Mouse (Mus musculus) embryonic fibroblast, embryonic 13.5 days (primary cell): ENCODE data around the gene Unk. TPM values are rescaled to one million over a fixed set of nuclear protein-coding genes. Genes with fewer than 3 reads are reported as not detected.

ENCODE experiments used
- H3K27ac ChIP-seq: 2 replicates; pipeline ENCODE4 v1.5.1; 2012; ENCODE audit warnings: low read length, control low read depth, inconsistent platforms; ENCODE audit not compliant: insufficient read depth
- H3K4me1 ChIP-seq: 2 replicates; pipeline ENCODE4 v1.6.1; 2011; ENCODE audit warnings: low read length; ENCODE audit not compliant: control insufficient read depth, insufficient read depth
- H3K4me3 ChIP-seq: 2 replicates; pipeline ENCODE4 v1.5.1; 2011; ENCODE audit warnings: mild to moderate bottlenecking, control low read depth, low read length; ENCODE audit not compliant: insufficient read depth
- CTCF ChIP-seq: IDR thresholded peaks from 2 replicates; pipeline ENCODE4 v1.5.1; 2011; ENCODE audit warnings: mild to moderate bottlenecking, control low read depth, low read length, moderate library complexity, borderline replicate concordance; ENCODE audit not compliant: insufficient read depth
- POLR2A ChIP-seq: IDR thresholded peaks from 2 replicates; pipeline ENCODE4 v1.6.1; 2011; ENCODE audit warnings: low read depth, mild to moderate bottlenecking, control low read depth, low read length, moderate library complexity
- polyA plus RNA-seq: library from polyadenylated mRNA; stranded (reverse); fragments of >200 nt; gene quantifications from 2 replicates; pipeline ENCODE4 v1.2.4, GENCODE M21; 2011; ENCODE audit warnings: low read depth; ENCODE audit not compliant: missing spikeins, insufficient read length

The Unk gene
- polyA plus RNA-seq, 1 experiment = 18.8 TPM

- TF ChIP-seq CTCF (no peak), POLR2A (no peak)
- Histone ChIP-seq H3K4me3 (no peak overlapping the region), H3K4me1 (no peaks in the 10 kb centered on the region), H3K27ac (no peak overlapping the region)
These were observed 31.7 kb downstream of the Unk start for GRCm38 (mm10) chr11:116061641-116062415.

DNA sequence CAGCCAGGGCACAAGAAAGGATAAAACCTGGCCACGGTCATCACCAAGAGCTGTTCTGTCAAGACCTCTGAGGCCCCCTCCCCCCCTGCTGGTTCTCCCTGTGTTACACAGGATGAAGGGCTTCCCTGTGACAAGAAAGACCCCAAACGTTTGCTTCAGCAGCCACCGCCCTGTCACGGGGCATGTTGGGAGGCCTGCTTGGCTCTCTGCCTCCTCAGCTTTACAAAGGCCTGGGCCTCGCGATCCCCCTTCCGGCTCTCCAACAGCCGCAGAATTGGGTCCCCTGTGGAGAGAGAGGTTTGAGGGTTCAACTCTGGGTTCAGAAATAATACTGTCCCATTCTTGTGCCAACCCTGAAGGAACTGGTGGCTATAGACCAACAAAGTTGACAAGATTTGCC is 32.4 kb downstream of the Unk start:
- Histone ChIP-seq H3K4me3 (no peak overlapping the region), H3K4me1 (no peaks in the 10 kb centered on the region), H3K27ac (no peak overlapping the region)
- TF ChIP-seq POLR2A (no peak), CTCF (no peak)

DNA sequence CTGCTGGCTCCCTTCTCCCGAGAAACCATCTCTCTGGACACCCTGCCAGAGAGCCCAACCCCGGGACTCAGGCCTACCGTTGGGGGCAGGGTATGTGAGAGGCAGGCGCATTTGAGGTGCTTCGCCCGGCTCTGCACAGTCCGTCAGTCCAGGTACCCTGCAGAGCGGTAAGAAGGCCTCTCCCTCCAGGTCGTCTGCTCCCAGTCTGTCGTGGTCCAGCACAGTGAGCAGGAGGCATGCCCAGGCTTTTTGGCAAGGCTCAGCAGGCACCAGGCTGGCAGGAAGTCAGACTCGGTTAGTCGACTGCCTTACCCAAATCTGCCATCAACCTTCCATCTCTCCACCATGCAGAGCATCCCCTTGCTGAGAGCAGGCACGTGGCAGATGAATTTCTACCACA is 33.4 kb downstream of the Unk start:
- H3K27ac ChIP-seq = no peak overlapping the region
- H3K4me3 ChIP-seq = no peak overlapping the region
- no peak for TF ChIP-seq CTCF
- TF ChIP-seq POLR2A = no peak
- H3K4me1 ChIP-seq = no peaks in the 10 kb centered on the region

DNA sequence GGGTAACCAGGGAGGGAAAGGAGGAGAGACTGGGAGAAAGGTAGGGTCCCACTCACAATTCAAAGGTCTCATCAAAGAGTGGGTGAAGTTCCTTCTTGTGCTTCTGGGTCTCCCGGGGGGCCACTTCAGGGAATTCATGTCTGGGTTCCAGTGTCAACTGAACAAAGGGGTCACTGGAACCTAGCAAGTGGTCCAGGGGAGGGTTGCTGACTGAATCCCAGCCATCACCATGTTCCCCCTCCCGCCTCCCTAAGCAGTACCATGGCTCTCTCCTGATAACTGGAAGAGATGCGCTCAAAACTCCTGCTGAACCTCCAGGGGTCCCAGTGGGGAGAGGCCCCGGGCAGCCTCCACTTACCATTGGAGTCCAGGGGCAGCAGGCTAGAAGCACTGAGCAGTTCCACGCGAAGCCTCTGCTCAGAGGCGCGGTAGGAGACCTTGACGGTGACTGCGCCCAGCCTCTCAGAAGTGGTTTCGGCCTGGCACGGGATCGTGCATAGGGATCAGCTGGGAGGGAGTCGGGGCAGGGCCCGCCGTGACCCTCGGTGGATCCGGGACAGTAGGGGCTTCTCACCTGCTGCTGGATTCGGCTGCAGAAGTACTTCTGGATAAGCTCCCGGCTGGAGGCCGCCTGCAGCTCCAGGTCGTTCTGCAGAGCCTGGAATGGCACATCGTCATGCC is 34.2 kb downstream of the Unk start:
- Histone ChIP-seq H3K27ac (no peak overlapping the region), H3K4me3 (no peak overlapping the region), H3K4me1 (no peaks in the 10 kb centered on the region)
- TF ChIP-seq CTCF (no peak), POLR2A (no peak)

DNA sequence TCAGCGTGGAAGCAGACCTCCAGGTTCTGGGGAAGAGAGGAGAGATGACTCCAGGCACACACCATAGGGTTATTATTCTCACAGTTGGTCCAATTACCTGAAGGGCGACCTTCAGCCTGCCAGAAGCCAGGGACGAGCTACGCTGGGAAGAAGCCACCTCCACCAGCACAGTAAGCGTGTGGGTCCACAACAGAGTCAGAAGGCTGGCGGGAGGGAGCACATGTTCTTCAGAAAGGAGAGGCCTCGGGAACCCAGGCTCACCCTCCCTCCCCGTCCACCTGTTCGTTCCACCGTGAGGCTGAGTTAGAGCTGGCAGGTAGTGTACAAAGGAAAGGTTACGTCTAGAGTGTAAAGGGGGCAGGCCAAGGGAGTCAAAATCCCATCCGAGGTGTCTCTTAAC is 35.2 kb downstream of the Unk start:
- H3K4me3 ChIP-seq = no peak overlapping the region
- H3K4me1 ChIP-seq = no peaks in the 10 kb centered on the region
- H3K27ac ChIP-seq = no peak overlapping the region
- TF ChIP-seq POLR2A (no peak), CTCF (no peak)

- TF ChIP-seq POLR2A = no peak
- no peak for TF ChIP-seq CTCF
These were observed 41.4 kb downstream of the Unk start for GRCm38 (mm10) chr11:116071510-116071909.

DNA sequence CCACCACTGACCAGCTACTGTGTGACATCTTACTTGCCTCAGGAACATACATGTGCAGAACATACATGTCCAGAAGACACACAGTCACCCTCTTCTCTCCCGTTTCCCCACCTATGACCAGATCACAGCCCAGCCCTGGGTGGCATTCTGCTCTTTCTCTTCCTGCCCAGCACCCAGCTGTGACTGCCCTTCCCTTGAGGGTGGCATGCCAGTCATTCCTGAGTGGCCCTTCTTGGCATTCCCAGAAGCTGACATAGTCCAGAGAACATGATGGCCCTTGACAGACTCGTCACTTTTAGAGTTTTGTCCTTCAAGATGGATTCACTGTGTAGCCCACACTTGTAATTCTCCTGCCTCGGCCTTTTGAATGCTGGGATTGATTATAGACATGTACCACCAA is 42.5 kb downstream of the Unk start:
- H3K4me3 ChIP-seq = no peak overlapping the region
- TF ChIP-seq POLR2A = no peak
- no peak for TF ChIP-seq CTCF
- H3K27ac ChIP-seq = no peak overlapping the region
- no peaks in the 10 kb centered on the region for H3K4me1 ChIP-seq

More at GRCm38 (mm10) chr11:116071510-116071909, 41.4 kb downstream of the Unk start:
- H3K4me3 ChIP-seq = no peak overlapping the region
- no peaks in the 10 kb centered on the region for H3K4me1 ChIP-seq
- H3K27ac ChIP-seq = no peak overlapping the region

- no peak overlapping the region for H3K4me3 ChIP-seq
- TF ChIP-seq POLR2A (no peak), CTCF (no peak)
These were observed 44.4 kb downstream of the Unk start for GRCm38 (mm10) chr11:116074436-116074991.

GRCm38 (mm10) chr11:116075539-116076265 is 45.6 kb downstream of the Unk start:
- no peaks in the 10 kb centered on the region for H3K4me1 ChIP-seq
- TF ChIP-seq CTCF (0 out of 2 replicates have a peak, but pooled peaks have one; percentile 8), POLR2A (no peak)
- H3K27ac ChIP-seq = no peak overlapping the region
- H3K4me3 ChIP-seq = no peak overlapping the region

More at GRCm38 (mm10) chr11:116074436-116074991, 44.4 kb downstream of the Unk start:
- no peaks in the 10 kb centered on the region for H3K4me1 ChIP-seq
- H3K27ac ChIP-seq = no peak overlapping the region

DNA sequence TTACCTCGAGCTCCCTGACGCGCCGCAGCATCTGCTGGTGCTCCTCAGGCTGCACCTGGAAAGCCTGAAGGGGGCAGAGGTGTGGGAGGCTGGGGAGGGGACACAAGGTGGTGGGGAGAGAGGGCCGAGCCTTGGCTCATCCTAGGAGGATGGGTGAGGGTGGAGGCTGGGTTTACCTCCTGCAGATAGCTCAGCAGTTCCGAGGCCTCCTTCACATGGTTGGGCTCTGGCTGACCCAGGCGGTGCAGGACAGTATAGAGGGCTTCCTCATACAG is 46.1 kb downstream of the Unk start:
- H3K27ac ChIP-seq = no peak overlapping the region

More for the DNA sequence above, 46.1 kb downstream of the Unk start:
- no peak for TF ChIP-seq POLR2A
- TF ChIP-seq CTCF = no peak
- H3K4me1 ChIP-seq = no peaks in the 10 kb centered on the region
- no peak overlapping the region for H3K4me3 ChIP-seq
